8 mouse cellular contexts compared by ENCODE assay signal in genomic region chr16:11202571-11203554, GRCm38 (mm10). TPM values are rescaled to one million over a fixed set of nuclear protein-coding genes. Genes with fewer than 3 reads are reported as not detected.
DNase-seq lines count a peak whose midpoint lies in the region; ATAC-seq lines count a peak whose summit lies in the region.

Gene Rsl1d1, minus strand, starts transcription at chr16:11203331.

- peaks cover 55% of the 10 kb centered on the region for H3K79me2 ChIP-seq in macrophage (ENCODE audit: inconsistent target)

- DNase-seq in T-cell, adult 2 months (ENCODE audit: low spot score): peak; percentile 95
- peak; percentile 89 to 90 for DNase-seq in cerebellum, postnatal 36 days
- peak; percentile 84 to 93 for DNase-seq in frontal cortex, postnatal 36 days (ENCODE audit: low spot score in 2 of 2)
- peak; percentile 89 to 90 for DNase-seq in left cerebral cortex, adult 18-20 months (ENCODE audit: low spot score in 2 of 2)
- DNase-seq in right cerebral cortex, adult 18-20 months: peak; percentile 92
- peak; percentile 69 for DNase-seq in urinary bladder, postnatal 10 days (ENCODE audit: low spot score)

- peak within 1 kb of the TSS; percentile 85 for H3K9ac ChIP-seq in hindbrain, embryonic 16.5 days (ENCODE audit: low read depth, low read length)

- under 1% methylated on average over 68 of the region's 68 CpGs for WGBS in hindbrain, embryonic 16.5 days
- WGBS in macrophage (ENCODE audit: missing documents): under 1% methylated on average over 59 of the region's 68 CpGs

- peaks cover 23% of the 10 kb centered on the region for H3K36me3 ChIP-seq in hindbrain, embryonic 16.5 days (ENCODE audit: control insufficient read depth, insufficient read depth, low read length)
- H3K36me3 ChIP-seq in macrophage (ENCODE audit: inconsistent target): peaks cover 31% of the 10 kb centered on the region

- peak within 1 kb of the TSS; percentile 98 for H3K4me3 ChIP-seq in hindbrain, embryonic 16.5 days (ENCODE audit: low read length)
- peak within 1 kb of the TSS; percentile 89 for H3K4me3 ChIP-seq in macrophage (ENCODE audit: inconsistent target)

- ATAC-seq in hindbrain, embryonic 16.5 days: peak; percentile 99

- no peaks in the 10 kb centered on the region for H3K27me3 ChIP-seq in hindbrain, embryonic 16.5 days (replicated peaks; ENCODE audit: control insufficient read depth, insufficient read depth, low read length)

- H3K4me2 ChIP-seq in hindbrain, embryonic 16.5 days (ENCODE audit: low read length): peak within 1 kb of the TSS; percentile 95

- no peaks in the 10 kb centered on the region for H3K9me3 ChIP-seq in hindbrain, embryonic 16.5 days (ENCODE audit: control insufficient read depth, low read length)

- H3K27ac ChIP-seq in hindbrain, embryonic 16.5 days (ENCODE audit: low read depth, low read length): peak within 1 kb of the TSS; percentile 83
- peak within 1 kb of the TSS; percentile 44 for H3K27ac ChIP-seq in macrophage

- H3K4me1 ChIP-seq in hindbrain, embryonic 16.5 days (ENCODE audit: control insufficient read depth, insufficient read depth, low read depth, low read length): peaks cover 20% of the 10 kb centered on the region

RNA-seq across cellular contexts. Expression of gene Rsl1d1, which starts in this region (rescaled TPM):
- polyA plus RNA-seq in hindbrain, embryonic 16.5 days (2015; fragmentation: Nextera tagmentation; extraction: Ambion mirVana): 117 and 124 TPM in 2 replicates
- 10 to 100 TPM; 49.5 to 51.7 TPM for total RNA-seq in left cerebral cortex, adult 18-20 months (2021)
- total RNA-seq in macrophage (2018; cell fraction: chromatin; rRNA removed): 10 to 100 TPM in 24 of 26 experiments, 1 to 10 TPM in 2; 8.5 to 51.7 (median 34.3) TPM
- total RNA-seq in macrophage (2018; cell fraction: cytosol; rRNA removed): 10 to 100 TPM; 43.0 to 70.3 (median 54.5) TPM
- 10 to 100 TPM; 15.1 to 71.1 (median 27.5) TPM for total RNA-seq in macrophage (2018; cell fraction: nucleus; rRNA removed)
- polyA plus RNA-seq in macrophage (2018): 45.4 to 112 TPM (median 99.2 TPM) in 3 replicates

Comparison
In these comparisons a context has a peak if more than half of its experiments do, and no peak if none do; other contexts are left out.
1. Peak in every context shown above with its lines: DNase-seq, ATAC-seq, H3K4me3 ChIP-seq and H3K27ac ChIP-seq.